Mouse (Mus musculus) granulocyte monocyte progenitor cell, adult 5-6 weeks (primary cell): ENCODE results near the gene Nipal4. TPM values are rescaled to one million over a fixed set of nuclear protein-coding genes. Genes with fewer than 3 reads are reported as not detected.

Source experiments
- ATAC-seq: replicated peaks from 2 replicates; pipeline ENCODE4 v1.8.0; 2016; ENCODE audit warnings: mild to moderate bottlenecking, moderate TSS enrichment, inconsistent platforms; ENCODE audit not compliant: poor library complexity, severe bottlenecking
- total RNA-seq, 2 experiments: library from RNA; stranded (forward) in 1 of 2; stranded (reverse) in 1 of 2; fragments of 200-712, 200-1000 nt in 1 of 2; fragments of >200 nt in 1 of 2; fragmentation: Nextera tagmentation in 1 of 2; gene quantifications; 2 replicates each; pipeline ENCODE4 v1.2.3; 2014 to 2017

The Nipal4 gene
- total RNA-seq, 2 experiments from 2014 or later = not detected

DNA sequence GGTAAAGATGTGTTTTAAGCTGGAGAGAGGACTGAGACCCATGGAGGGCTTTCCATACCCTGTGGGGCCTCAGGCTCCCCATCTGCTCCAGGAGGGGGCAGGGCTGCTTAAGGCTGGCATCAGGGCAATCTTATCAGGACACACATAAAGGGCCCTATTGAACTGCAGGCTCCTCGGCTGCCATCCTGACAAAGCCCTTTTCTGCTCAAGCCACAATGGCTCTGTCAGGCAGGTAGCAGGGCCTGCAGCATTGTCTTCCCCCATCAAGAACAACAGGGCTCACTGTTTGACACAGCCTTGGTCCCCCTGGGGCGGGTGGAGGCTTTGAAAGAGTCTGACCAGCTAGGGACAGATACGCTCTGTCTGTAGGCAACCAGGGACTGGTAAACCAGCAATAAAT lies 3.6 kb upstream of the Nipal4 start:
- ATAC-seq = no peak

DNA sequence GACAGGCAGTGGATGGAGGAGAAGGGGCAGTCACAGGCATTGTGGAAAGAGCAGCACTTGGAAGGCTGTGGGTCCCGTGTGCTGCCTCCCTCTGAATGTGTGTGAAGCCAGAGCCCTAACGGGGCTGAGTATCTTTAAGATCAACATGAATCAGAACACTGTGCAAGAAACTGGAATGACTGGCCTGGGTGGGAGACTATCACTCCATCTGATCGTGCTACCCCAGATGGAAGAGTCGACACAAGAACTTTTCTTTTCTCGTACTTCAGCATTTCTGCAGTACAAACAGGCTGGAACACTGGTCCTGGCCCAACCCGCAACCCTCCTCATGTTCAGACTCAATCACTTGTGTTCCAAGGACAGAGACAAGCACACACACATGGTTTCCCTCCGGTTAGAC lies 2.2 kb upstream of the Nipal4 start:
- ATAC-seq = no peak

DNA sequence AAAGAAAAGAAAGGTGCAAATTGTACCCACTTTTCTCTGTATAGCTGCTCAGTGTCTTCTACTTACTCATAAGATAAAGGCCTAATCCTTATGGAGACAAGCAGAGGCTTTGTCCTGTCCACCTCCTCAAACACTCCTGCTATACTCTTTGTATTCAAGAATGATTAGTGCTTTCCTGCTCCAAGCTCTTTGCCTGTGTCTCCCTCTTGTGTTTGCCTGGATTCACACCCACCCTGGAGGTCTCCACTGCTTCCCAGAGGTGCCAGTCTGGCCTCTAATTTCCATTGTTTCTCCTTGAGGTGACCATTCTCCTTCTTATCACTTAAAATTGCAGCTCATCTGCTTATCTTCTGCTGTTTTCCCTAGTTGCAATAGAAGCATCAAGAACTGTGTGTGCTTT lies 8.8 kb downstream of the Nipal4 start:
- ATAC-seq = no peak

DNA sequence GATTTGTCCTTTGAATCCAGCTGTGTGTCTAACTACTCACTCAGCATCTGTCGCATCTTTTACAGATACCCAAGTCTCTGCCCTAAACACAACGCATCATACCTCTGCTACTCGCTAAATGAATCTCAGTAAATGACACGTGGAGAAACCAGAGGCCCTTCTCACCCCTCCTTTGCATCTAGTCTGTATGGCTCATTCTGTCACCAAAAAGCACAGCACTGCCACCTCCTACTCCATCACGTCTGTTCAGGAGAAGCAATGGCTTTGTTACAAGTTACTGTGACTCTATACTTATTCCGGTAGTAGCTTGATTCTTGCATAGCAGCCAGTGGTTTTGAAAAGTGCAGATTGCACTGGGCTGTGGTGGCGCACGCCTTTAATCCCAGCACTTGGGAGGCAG lies 9.4 kb downstream of the Nipal4 start:
- no peak for ATAC-seq

DNA sequence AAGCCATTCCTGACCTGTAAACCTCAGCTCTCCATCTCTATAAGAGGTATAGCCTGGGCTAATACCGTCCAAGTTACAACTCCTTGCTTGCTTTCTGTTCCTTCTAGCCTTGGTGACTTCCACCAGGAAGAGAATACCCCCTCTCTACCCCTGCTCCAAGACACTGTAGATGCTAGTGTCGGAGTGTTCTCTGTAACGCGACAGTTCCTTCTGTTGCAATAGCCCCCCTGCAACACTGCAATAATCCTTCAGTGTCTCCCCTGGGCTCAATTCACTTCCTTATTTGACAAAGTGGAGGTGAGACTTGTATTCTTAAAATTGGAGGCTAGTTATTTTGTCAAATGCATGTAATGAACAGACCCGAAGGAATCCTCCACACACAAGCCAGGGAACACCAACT lies 19.7 kb downstream of the Nipal4 start:
- ATAC-seq = peak; percentile 57

DNA sequence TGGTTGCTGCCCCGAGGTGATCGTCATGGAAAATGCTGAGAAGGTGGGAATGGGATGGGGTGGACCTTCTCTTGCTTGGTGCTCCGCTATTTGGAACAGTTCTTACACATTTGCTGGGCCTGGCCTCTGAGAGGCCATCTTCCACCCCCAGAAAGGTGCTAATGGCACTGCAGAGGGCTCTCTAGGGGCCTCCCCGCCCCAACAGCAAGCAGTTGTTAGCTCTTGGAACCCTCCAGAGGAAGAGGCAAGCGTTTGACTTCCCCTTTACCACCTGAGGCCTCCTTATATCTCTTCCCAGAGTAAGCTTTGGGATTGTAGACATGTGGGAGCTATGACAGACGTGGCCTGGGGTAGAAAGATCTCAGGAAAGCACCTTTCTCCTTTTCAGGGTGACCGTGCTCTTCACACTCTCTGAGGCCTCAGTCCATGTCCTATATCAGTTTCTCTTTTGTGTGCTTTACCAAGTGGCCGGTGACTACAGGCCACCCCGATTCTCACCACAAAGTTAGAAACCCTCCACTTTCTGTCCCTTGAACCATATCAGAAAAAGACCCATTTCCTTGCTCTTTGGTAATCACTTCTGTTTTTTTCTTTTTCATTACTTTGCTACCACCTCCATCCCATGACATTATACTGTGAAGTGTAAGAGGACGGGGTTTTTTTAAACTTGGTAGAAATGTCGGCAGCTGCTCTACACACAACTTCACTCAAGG lies 21.0 kb downstream of the Nipal4 start:
- no peak for ATAC-seq

DNA sequence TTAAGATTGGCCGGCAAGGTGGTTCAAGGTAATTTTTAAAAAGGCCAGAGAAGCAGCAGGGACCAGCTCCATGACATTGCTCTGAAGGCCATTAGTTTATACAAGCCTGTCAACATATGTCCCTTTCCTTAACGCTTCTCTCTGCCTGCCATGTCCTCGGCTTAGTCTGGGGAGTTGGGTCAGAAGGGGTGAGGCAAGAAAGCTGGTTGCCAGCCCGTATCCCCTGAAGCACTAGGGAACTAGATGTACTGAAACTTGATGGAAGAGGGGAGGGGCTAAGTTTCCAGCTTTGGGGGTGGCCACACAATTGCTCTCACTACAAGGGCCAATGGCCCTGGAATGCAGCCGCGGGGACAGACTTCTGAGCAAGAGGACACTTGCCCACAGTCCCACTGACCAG lies 23.0 kb downstream of the Nipal4 start:
- ATAC-seq = no peak

DNA sequence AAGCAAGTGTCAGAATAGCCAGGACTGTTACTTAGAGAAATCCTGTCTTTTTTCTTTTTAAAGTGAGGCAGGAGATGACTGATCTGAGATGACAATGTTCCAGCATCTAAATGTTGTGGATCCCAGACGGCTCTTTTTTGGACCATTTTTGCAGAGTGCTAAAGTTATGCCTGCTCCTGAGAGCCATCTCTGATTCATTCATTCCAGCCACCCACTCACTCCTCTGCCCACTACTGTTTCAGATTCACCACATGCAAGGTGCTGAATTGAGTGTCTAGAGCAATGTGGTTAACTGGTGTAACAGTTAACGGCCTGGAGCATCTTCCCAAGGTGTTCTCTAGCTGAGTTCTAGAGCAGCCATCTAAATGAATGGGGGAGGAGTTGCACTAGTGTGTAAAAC lies 31.4 kb downstream of the Nipal4 start:
- no peak for ATAC-seq

DNA sequence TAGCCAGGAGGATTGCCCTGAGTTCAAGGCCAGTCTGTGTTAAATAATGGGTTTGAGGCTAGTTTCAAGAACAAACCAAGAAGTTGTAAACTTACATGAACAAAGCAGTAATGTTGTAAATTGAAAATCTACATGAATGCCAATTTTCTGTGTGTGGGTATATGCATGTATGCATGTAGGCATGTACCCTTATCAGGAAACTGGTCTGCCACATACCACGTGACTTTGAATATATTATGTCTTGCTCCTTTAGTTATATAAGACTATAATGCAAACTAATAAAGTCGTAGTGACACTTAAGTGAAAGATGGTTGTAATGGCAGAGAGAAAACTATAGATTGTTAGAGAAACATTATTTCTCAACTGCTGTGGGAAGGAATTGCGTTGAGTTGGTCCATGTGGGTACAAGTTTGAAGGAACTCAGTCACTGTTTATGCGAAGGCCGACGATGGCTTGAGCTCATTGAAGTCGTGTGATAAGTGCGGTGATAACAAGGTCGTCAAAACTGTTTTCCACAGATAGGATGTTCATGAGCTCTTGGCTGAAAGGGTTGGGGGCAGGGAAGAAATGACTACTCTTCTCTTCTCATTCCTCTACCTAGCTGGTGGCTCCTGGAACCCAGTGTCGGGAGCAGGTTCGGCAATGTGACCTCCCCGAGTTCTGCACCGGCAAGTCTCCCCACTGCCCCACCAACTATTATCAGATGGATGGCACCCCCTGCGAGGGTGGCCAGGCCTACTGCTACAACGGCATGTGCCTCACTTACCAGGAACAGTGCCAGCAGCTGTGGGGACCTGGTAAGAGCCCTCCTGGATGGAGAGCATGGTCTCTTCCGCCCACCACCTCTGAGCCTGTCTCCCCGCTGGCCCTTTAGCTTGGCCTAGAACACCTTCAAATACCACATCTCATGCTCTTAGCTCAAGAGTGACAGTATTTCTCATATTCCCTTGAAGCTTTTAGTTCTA lies 35.0 kb downstream of the Nipal4 start:
- ATAC-seq = no peak

DNA sequence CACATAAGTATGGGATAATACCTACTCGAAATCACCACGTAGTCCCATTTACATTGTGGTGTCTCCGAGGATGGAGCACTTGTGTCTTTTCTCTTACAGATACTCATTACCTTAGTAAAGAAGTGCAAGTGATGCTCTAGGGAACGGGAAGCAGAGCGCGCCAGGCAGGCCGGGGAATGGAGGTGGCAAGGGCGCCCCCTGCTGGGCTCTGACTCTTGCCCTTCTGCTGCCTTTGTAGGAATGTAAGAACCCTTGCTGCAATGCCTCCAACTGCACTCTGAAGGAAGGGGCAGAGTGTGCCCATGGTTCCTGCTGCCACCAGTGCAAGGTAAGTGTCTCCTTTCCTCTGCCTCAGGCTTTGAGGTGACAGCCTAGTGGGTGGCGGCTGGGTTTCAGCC lies 37.8 kb downstream of the Nipal4 start:
- ATAC-seq = peak; percentile 54

DNA sequence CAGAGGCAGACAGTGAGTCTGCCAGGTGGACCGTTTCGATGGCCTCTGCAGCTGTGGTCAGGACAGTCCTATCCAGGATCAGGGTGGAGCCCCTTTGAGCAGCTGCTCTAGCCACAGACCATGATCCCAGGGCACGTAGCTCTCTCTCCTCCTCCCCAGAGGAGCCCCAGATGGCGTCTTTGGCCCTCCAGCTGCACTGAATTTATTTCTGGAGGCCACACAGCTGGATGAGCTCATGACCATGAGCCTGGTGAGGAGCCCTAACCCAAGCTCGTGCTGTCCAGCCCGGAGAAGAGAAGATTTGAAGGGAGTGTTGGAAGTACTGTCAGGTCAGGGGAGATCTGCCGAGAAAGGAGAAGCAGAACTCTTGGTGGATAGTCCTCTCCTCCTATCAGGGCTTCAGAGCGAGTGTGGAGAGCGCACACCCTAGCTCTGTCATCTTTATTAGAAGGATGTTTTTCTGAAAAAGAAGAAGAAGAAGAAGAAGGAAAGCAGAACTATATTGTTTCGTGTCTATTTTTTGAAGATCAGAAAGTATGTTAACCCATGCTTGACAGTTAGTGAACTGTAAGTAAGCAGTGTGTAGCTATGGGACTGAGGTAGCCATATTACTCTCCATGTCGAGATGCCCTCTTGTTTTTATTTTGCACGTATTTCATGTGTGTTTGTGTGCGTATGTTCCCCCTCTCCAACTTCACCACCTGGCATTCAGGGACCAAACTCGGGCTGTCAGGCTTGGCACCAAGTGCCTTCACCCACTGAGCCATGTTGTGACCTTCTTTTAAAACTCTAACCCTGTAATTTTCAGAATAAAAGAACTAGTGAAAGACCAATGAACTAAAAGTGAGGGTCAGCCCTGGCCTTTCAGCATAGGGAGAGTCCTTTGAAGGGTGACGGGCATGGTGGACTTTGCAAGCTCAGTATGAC lies 38.4 kb downstream of the Nipal4 start:
- ATAC-seq = peak; percentile 78

DNA sequence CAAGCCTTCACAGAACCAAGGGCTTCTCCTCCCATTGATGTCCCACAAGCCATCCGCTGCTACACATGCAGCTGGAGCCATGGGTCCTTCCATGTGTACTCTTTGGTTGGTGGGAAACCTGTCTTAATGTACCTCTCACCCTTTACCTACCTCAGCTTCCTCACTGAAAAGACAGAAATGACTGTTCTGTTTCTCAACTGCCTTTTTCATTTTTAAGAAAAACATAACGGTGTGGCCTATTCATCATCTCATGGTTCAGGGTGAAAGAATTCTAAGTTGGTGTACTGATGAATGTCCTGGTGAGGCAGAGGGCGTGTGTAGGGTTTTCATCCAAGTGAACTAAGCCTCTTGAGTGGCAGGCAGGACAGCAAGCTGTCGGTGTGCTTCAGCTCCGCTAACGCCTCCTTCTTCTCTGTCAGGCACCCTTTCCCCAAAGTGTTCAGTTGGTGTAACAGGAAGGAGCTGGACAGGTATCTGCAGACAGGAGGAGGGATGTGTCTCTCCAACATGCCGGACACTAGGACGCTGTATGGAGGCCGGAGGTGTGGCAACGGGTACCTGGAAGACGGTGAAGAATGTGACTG lies 39.4 kb downstream of the Nipal4 start:
- ATAC-seq = no peak

DNA sequence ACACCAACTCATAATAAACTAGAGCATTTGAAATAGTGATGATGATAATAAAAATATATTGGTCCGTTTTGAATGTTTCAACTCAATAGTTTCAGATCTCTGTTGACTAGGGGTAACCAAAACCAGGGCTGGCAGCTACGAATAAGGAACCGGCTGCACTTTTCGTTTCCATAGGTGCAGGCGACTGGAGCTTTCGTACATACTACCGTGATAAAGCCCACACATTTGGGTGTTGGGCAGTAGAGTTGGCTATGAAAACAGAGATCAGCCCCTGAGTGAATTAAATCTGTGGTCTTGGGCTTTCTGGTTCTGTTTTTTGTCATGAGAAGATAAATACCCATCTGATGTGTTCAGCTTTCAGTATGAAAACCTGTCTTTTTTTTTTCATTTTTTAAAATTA lies 40.0 kb downstream of the Nipal4 start:
- ATAC-seq = no peak

DNA sequence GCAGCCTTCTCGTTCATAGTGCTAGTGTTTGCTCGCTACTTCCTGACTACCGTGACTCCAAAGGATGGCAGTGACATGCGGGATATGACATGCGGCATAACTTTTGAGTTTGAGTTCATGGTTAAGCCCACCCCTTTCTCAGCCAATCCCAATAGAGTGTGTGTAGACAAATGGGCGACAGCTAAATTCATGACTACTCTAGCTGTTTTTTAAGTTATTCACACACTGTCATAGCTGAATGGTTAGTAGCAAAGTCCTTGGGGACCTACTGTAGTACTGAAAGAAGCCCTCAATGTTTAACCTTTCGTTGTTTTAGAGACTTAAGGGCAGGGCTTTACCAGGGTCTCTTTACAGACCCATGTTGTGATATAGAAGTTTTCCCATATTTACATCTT lies 40.5 kb downstream of the Nipal4 start:
- no peak for ATAC-seq

DNA sequence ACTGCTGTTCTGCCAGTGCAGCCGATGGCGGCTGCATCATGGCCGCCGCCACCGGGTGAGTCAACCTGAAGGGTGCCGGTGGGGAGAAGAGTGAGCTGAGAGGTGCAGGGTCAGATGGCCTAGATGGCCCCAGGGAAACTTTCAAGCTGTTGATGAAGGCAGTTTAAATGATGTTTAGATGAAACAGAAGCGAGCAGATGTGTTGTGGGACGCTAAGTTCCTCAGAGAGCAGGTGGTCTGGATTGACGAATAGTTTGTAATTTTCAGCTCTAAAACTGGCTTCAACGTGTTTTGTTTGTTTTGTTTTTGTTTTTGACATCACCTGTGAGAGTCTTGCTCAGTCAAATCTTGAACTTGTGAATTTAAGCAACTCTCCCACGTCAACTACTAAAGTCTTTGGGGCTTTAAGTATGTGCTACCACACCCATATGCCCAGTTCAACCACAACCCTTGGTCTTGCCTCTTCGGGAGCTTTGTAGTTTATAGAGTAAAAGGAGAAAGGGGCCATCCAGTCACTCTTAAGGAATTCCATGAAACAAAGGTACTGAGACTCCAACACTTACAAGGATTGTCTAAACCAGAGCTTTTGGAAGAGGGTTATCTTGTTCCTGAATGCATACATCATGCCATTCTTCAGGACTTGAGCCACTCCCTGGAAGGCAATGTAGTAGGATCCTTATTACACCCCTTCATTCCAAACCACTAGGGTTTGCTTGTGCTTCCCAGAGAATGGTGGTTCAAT lies 41.0 kb downstream of the Nipal4 start:
- ATAC-seq = no peak

DNA sequence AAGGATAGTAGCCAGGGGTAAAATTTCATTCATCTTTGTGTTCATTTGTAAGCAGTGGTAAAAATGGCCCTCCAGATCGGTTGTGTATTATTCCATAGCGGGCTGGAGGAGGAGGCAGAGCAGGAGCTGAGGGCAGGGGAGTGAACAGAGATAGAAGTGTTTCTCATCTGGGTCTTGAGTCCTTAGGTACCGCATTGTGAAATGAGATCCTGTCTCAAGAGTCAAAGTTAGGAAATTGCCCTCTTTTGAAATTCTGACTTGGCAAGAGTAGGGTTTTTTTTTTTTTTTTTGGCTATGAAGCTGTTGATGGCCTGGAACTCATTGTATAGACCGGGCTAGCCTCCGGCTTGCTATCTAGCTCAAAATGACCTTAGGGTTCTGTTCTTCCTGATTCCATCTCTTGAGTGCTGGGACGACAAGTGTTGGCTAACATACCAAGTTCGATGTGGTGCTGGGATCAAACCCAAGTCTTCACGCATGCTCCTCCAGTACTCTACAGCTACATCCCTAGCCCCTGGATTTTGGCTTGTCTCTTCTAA lies 42.9 kb downstream of the Nipal4 start:
- peak; percentile 60 for ATAC-seq

DNA sequence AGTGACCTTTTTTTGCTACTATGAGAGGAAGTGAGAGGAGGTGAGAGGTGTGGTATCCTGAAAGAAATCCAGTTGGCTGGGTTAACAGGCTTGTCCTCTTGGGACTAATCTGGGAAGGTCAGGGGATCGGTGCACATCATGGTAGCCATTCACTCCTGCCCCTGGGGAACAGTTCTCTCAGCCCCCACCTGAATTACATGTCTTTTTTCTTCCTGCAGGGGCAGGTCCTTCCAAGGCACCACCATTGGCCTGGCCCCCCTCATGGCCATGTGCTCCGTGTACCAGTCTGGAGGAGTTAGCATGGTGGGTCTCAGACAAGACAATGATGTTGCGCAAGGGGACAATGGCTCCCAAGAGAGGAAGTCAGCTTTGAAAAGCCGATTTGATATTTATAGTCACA lies 43.4 kb downstream of the Nipal4 start:
- ATAC-seq = peak; percentile 48

DNA sequence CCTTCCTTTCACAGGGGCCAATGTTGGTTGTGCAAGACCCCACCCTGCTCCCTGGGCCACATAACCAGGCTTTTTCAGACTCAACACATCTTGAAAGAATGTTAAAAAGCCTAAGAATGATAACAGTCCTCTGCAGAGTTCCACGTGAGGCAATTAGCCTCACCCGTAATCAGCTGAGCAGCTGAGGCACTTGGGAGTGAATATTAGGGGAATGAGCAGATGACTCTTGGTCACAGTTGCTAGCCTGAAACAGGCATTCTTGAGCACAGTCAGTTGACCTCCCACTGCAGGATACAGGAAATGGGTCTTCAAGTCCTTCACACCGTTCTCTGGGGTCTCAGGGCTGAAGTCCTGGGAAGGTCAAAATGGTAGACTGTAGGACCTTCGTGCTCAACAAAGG lies 44.6 kb downstream of the Nipal4 start:
- ATAC-seq = no peak

DNA sequence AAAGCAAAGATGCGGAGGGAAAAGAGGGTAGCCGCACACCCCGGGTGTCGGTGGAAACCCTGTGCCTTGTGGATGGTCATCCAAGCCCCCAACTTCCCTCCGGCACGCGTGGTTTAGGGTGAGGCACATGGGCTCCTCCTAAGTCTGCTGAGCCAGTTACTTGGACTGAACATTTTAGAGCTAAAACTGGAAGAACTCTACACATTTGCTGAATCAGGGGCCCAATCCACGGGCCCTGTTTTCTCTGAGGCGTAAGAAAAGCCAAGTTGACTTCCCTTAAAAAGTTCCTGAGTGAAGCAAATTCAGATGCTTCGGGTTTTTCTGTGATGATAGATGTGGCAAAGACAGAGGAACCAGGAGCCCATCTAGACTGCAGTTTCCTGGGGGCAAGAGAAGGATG lies 46.2 kb downstream of the Nipal4 start:
- ATAC-seq = no peak
